Mouse (Mus musculus): ENCODE results near the gene Htr5b.

DNA sequence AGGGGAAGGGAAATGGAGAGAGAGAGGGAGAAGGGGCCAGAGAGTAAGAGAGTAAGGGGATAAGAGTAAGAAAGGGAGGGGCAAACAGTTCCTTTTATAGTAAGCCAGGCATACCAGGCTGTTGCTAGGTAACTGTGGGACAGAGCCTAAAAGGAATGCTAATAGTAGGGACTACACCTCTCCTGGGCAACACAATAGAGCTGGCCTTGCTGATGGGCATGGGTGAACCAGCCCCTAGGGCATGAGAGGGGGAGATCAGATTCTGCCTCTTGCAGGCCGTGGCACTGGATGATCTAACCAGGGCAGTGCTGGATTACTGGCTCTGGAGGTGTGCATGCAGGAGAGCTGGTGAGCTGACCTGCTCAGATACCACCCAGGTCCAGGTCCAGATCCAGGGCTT, 49.2 kb upstream of the Htr5b start:
- no peak for TF ChIP-seq CTCF (IDR thresholded peaks at IDR 0.05; ENCODE audit: low read depth, low read length)
- TF ChIP-seq POLR2A (IDR thresholded peaks at IDR 0.05; ENCODE audit: extremely low read depth, insufficient read depth, low read length) = no peak

Data from liver, adult 2 months (tissue).